Mouse (Mus musculus) neural tube, embryonic 14.5 days (tissue): ENCODE results near the gene Hnrnpr. TPM values are rescaled to one million over a fixed set of nuclear protein-coding genes. Genes with fewer than 3 reads are reported as not detected.

Experiments
- ATAC-seq: fragments of 200-750 bp; cut with Nextera tagmentation; 2 replicates; pipeline ENCODE4 v1.8.0; 2017; ENCODE audit warnings: low read depth, mild to moderate bottlenecking, moderate TSS enrichment, moderate library complexity
- H3K27ac ChIP-seq: fragments of 300-500 bp; sonication (generic); 2 replicates; pipeline ENCODE4 v1.5.1; 2014; ENCODE audit warnings: low read depth, mild to moderate bottlenecking, control low read depth, low read length, moderate library complexity, mixed read lengths
- H3K27me3 ChIP-seq: fragments of 300-500 bp; sonication (generic); 2 replicates; pipeline ENCODE4 v1.6.1; 2014; ENCODE audit warnings: low read length; ENCODE audit not compliant: control insufficient read depth, insufficient read depth
- H3K36me3 ChIP-seq: fragments of 300-500 bp; sonication (generic); 2 replicates; pipeline ENCODE4 v1.6.1; 2014; ENCODE audit warnings: low read length, mixed read lengths; ENCODE audit not compliant: control insufficient read depth, insufficient read depth
- H3K4me1 ChIP-seq: fragments of 300-500 bp; sonication (generic); 2 replicates; pipeline ENCODE4 v1.6.1; 2014; ENCODE audit warnings: low read length; ENCODE audit not compliant: control insufficient read depth, insufficient read depth
- H3K4me2 ChIP-seq: fragments of 300-500 bp; sonication (generic); 2 replicates; pipeline ENCODE4 v1.6.1; 2014; ENCODE audit warnings: mild to moderate bottlenecking, low read depth, low read length, control low read depth
- H3K4me3 ChIP-seq: fragments of 300-500 bp; sonication (generic); 2 replicates; pipeline ENCODE4 v1.5.1; 2014; ENCODE audit warnings: low read depth, low read length, control low read depth, mixed read lengths
- H3K9ac ChIP-seq: fragments of 300-500 bp; sonication (generic); replicated peaks from 2 replicates; pipeline ENCODE4 v1.6.1; 2014; ENCODE audit warnings: low read depth, mild to moderate bottlenecking, control low read depth, low read length, mixed read lengths
- H3K9me3 ChIP-seq: fragments of 300-500 bp; sonication (generic); 2 replicates; pipeline ENCODE4 v1.6.1; 2016; ENCODE audit warnings: low read length; ENCODE audit not compliant: control insufficient read depth
- WGBS: fragments of 180-500 bp; shearing (Covaris S2); extraction: QIAGEN DNeasy Blood & Tissue Kit; methylation state at CpG from one replicate; pipeline ENCODE4 v1.1.7; 2014; 5-methylcytosine and 5-hydroxymethylcytosine counted together
- polyA plus RNA-seq: library from polyadenylated mRNA; unstranded; fragments of >200 nt; fragmentation: Nextera tagmentation; extraction: Ambion mirVana; gene quantifications from 2 replicates; pipeline ENCODE4 v1.2.1, GENCODE M21; 2014

Gene Hnrnpr
- polyA plus RNA-seq, 1 experiment from 2014 or later = 167 TPM

DNA sequence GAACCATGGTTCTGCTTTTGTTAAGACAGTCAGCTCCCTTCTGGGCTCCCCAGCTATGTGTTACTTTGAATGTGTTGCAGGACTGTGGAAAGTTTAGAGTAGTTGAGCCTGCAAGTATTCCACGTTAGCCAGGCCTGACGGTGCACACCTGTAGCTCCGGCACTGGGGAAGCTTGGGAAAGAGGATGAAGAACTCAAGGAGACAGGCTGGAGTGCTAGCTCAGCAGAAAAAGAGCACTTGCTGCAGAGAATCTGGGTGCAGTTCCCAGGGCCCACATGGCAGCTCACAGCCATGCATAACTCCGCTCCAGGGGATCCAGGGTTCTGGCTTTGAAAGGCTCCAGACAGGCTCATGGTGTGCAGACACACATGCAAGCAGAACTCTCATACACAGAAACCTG, 46.7 kb downstream of the Hnrnpr start:
- no peak overlapping the region for H3K4me3 ChIP-seq
- H3K4me1 ChIP-seq = no peaks in the 10 kb centered on the region
- 95% methylated on average over 4 of the region's 4 CpGs for WGBS
- H3K27me3 ChIP-seq = no peaks in the 10 kb centered on the region
- no peak overlapping the region for H3K9ac ChIP-seq
- ATAC-seq = no peak
- H3K27ac ChIP-seq = no peak overlapping the region
- H3K36me3 ChIP-seq = peaks cover 19% of the 10 kb centered on the region; the same call in 1 of the 2 replicates
- H3K9me3 ChIP-seq = no peaks in the 10 kb centered on the region
- no peak overlapping the region for H3K4me2 ChIP-seq

- Histone ChIP-seq H3K9ac (no peak overlapping the region), H3K4me2 (no peak overlapping the region), H3K36me3 (no peaks in the 10 kb centered on the region), H3K27ac (no peak overlapping the region), H3K4me3 (no peak overlapping the region), H3K4me1 (no peaks in the 10 kb centered on the region), H3K9me3 (no peaks in the 10 kb centered on the region), H3K27me3 (no peaks in the 10 kb centered on the region)
- ATAC-seq = no peak
- WGBS = 59% methylated on average over 4 of the region's 4 CpGs
Observed at GRCm38 (mm10) chr4:136367856-136368255, 57.1 kb downstream of the Hnrnpr start.

GRCm38 (mm10) chr4:136369727-136370126, 59.0 kb downstream of the Hnrnpr start:
- Histone ChIP-seq H3K27ac (no peak overlapping the region), H3K4me3 (no peak overlapping the region), H3K4me1 (no peaks in the 10 kb centered on the region), H3K36me3 (no peaks in the 10 kb centered on the region), H3K4me2 (no peak overlapping the region), H3K27me3 (no peaks in the 10 kb centered on the region), H3K9me3 (no peaks in the 10 kb centered on the region), H3K9ac (no peak overlapping the region)
- 3% methylated on average over 3 of the region's 3 CpGs for WGBS
- no peak for ATAC-seq

GRCm38 (mm10) chr4:136373494-136374181, 62.9 kb downstream of the Hnrnpr start:
- no peaks in the 10 kb centered on the region for H3K9me3 ChIP-seq
- ATAC-seq = no peak
- H3K27me3 ChIP-seq = no peaks in the 10 kb centered on the region
- no peaks in the 10 kb centered on the region for H3K36me3 ChIP-seq
- H3K9ac ChIP-seq = no peak overlapping the region
- no peak overlapping the region for H3K27ac ChIP-seq
- no peaks in the 10 kb centered on the region for H3K4me1 ChIP-seq
- 39% methylated on average over 14 of the region's 14 CpGs for WGBS
- no peak overlapping the region for H3K4me2 ChIP-seq
- no peak overlapping the region for H3K4me3 ChIP-seq

DNA sequence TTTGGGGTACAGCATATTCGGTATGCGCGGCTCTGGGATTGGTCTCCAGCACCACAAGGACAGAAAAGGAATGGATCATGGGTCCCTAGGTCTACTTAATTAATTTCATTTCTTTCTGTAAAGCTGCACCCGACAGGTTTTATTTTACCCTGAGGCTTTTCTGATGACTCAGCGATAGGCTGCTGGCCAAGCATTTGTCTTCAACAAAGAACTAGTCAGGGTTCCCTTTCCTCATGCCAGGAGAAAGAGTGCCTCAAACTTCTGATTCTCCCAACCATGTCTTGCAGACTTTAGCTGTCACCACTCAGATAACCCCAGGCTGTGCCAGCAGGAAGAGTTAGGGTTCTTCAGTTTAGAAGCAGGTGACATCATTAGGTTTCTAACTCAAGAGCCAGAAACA, 66.3 kb downstream of the Hnrnpr start:
- ATAC-seq = no peak
- H3K36me3 ChIP-seq = no peaks in the 10 kb centered on the region
- WGBS = 72% methylated on average over 5 of the region's 5 CpGs
- H3K27me3 ChIP-seq = no peaks in the 10 kb centered on the region
- H3K9ac ChIP-seq = no peak overlapping the region
- no peaks in the 10 kb centered on the region for H3K4me1 ChIP-seq
- no peaks in the 10 kb centered on the region for H3K9me3 ChIP-seq
- H3K27ac ChIP-seq = no peak overlapping the region
- H3K4me3 ChIP-seq = no peak overlapping the region
- H3K4me2 ChIP-seq = no peak overlapping the region

GRCm38 (mm10) chr4:136383052-136383451, 72.3 kb downstream of the Hnrnpr start:
- Histone ChIP-seq H3K27me3 (no peaks in the 10 kb centered on the region), H3K4me2 (no peak overlapping the region), H3K9me3 (no peaks in the 10 kb centered on the region), H3K36me3 (no peaks in the 10 kb centered on the region), H3K9ac (no peak overlapping the region), H3K4me1 (no peaks in the 10 kb centered on the region), H3K27ac (no peak overlapping the region), H3K4me3 (no peak overlapping the region)
- no peak for ATAC-seq
- 88% methylated on average over 5 of the region's 5 CpGs for WGBS

- Histone ChIP-seq H3K4me2 (no peak overlapping the region), H3K27me3 (no peaks in the 10 kb centered on the region), H3K9ac (no peak overlapping the region), H3K27ac (no peak overlapping the region), H3K36me3 (no peaks in the 10 kb centered on the region), H3K9me3 (no peaks in the 10 kb centered on the region), H3K4me1 (no peaks in the 10 kb centered on the region), H3K4me3 (no peak overlapping the region)
- no peak for ATAC-seq
- 74% methylated on average over 6 of the region's 6 CpGs for WGBS
Observed at GRCm38 (mm10) chr4:136383839-136384238, 73.1 kb downstream of the Hnrnpr start.

- no peaks in the 10 kb centered on the region for H3K9me3 ChIP-seq
- WGBS = 59% methylated on average over 11 of the region's 11 CpGs
- no peak overlapping the region for H3K4me2 ChIP-seq
- H3K27me3 ChIP-seq = no peaks in the 10 kb centered on the region
- no peak overlapping the region for H3K27ac ChIP-seq
- no peak for ATAC-seq
- no peaks in the 10 kb centered on the region for H3K36me3 ChIP-seq
- H3K4me1 ChIP-seq = no peaks in the 10 kb centered on the region
- no peak overlapping the region for H3K4me3 ChIP-seq
- no peak overlapping the region for H3K9ac ChIP-seq
Observed at GRCm38 (mm10) chr4:136387261-136387660, 76.5 kb downstream of the Hnrnpr start.

- no peak overlapping the region for H3K27ac ChIP-seq
- no peak overlapping the region for H3K4me3 ChIP-seq
- no peaks in the 10 kb centered on the region for H3K27me3 ChIP-seq
- no peaks in the 10 kb centered on the region for H3K4me1 ChIP-seq
- H3K9ac ChIP-seq = no peak overlapping the region
- 85% methylated on average over 10 of the region's 10 CpGs for WGBS
- H3K4me2 ChIP-seq = no peak overlapping the region
- H3K36me3 ChIP-seq = no peaks in the 10 kb centered on the region
- ATAC-seq = no peak
- H3K9me3 ChIP-seq = no peaks in the 10 kb centered on the region
Observed at GRCm38 (mm10) chr4:136401806-136402205, 91.1 kb downstream of the Hnrnpr start.
